Mouse (Mus musculus): ENCODE data around the gene Lrrc4c.

DNA sequence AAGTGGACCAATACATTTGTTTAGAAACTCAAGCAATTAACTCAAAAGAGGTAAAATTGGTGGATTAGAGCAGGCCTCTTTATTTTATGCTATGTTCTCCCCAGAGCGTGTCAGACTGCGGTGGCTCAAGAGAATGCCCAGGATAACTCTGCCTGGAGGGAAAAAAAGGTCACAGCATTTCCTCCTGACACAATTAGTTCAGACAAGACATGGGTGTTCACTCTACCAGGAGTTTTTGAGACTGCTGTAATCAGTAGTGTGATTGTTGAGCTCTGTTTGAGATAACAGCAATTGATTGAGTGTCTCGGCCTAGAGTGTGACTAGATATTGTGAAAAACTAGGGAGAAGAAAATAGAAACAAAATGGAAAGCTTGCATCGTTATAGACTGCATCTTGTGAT is 363.8 kb downstream of the Lrrc4c start:
- no peak for TF ChIP-seq POLR2A (IDR thresholded peaks at IDR 0.05; ENCODE audit: borderline replicate concordance, low read depth, low read length)
- no peak for TF ChIP-seq CTCF (IDR thresholded peaks at IDR 0.05; ENCODE audit: low read depth, low read length)

Data from bone marrow macrophage, adult 2 months (primary cell).